Mouse (Mus musculus): Measurements from ENCODE around the gene Prrt1. TPM values are rescaled to one million over a fixed set of nuclear protein-coding genes. Genes with fewer than 3 reads are reported as not detected.

The Prrt1 gene
- polyA plus RNA-seq, 1 experiment from 2014 or later: 0.64 TPM

DNA sequence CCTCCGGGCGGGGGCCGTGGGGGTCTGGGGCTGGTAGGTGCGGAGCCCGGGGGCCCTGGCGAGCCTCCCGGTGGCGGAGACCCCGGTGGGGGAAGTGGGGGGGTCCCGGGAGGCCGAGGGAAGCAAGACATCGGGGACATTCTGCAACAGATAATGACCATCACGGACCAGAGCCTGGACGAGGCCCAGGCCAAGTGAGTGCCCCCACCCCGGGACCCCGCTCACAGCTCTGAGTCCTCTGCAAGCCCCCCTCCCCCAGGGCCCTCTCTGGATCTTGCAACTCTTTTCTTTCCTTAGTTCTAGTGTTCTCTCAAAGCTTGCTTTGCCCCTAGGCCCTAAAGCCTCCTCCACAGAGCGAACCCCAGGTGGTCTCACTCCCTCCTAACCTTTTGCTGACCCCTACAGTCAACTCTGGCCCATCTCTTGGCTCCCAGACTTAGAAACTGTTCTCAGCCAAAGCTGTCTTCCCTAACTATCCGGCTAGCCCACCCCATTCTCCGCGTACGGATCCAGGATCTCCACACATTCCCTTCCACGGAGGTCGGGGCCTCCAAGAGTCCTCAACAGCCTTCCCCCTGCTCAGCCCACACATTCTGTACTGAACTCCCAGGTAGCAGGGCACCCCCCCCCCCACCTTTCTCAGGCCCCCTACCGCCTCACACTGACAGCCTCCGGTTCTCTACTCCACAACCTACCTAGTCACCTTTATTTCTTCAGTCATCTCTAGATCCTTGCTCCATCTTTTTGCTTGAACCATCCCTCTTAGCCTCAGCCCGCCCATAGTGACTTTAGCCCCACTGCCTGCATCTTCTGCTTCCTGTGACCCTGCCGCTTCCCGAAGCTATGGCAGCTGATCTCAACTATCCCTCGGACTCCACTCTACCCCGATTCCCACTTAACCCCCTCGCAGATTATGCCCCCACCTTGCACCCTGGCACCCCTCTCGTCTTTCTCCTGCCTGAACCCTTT, 36.5 kb upstream of the Prrt1 start:
- DNase-seq (ENCODE audit: low spot score) (peak; percentile 51), ATAC-seq (ENCODE audit: low read depth) (peak; percentile 9)
- H3K27ac ChIP-seq (replicated peaks; ENCODE audit: low read depth, low read length): peak overlapping the region; percentile 99
- peak overlapping the region; percentile 67 for H3K4me2 ChIP-seq (ENCODE audit: low read depth, low read length)
- H3K9me3 ChIP-seq (ENCODE audit: control insufficient read depth, low read length): no peaks in the 10 kb centered on the region
- H3K9ac ChIP-seq (ENCODE audit: low read depth, low read length): peak overlapping the region; percentile 98
- peaks cover 30% of the 10 kb centered on the region for H3K36me3 ChIP-seq (ENCODE audit: control insufficient read depth, insufficient read depth, low read length)
- H3K27me3 ChIP-seq (replicated peaks; ENCODE audit: control insufficient read depth, insufficient read depth, low read length): no peaks in the 10 kb centered on the region
- peak overlapping the region; percentile 88 for H3K4me3 ChIP-seq (ENCODE audit: low read depth, low read length)
- peaks cover 49% of the 10 kb centered on the region for H3K4me1 ChIP-seq (ENCODE audit: control insufficient read depth, insufficient read depth, low read length)
- whole genome bisulfite sequencing: 1% methylated on average over 22 of the region's 32 CpGs

GRCm38 (mm10) chr17:34593752-34594525, 35.4 kb upstream of the Prrt1 start:
- Histone ChIP-seq H3K9me3 (ENCODE audit: control insufficient read depth, low read length) (no peaks in the 10 kb centered on the region), H3K27me3 (replicated peaks; ENCODE audit: control insufficient read depth, insufficient read depth, low read length) (no peaks in the 10 kb centered on the region), H3K4me1 (ENCODE audit: control insufficient read depth, insufficient read depth, low read length) (peaks cover 38% of the 10 kb centered on the region), H3K36me3 (ENCODE audit: control insufficient read depth, insufficient read depth, low read length) (peaks cover 30% of the 10 kb centered on the region), H3K4me3 (ENCODE audit: low read depth, low read length) (peak overlapping the region; percentile 88), H3K4me2 (ENCODE audit: low read depth, low read length) (peak overlapping the region; percentile 67), H3K27ac (replicated peaks; ENCODE audit: low read depth, low read length) (peak overlapping the region; percentile 99), H3K9ac (ENCODE audit: low read depth, low read length) (peak overlapping the region; percentile 98)
- 37% methylated on average over 20 of the region's 34 CpGs for WGBS
- DNase-seq (ENCODE audit: low spot score) (peak; percentile 70), ATAC-seq (ENCODE audit: low read depth) (no peak)

GRCm38 (mm10) chr17:34596098-34596497, 33.2 kb upstream of the Prrt1 start:
- Histone ChIP-seq H3K4me2 (ENCODE audit: low read depth, low read length) (no peak overlapping the region), H3K9me3 (ENCODE audit: control insufficient read depth, low read length) (no peaks in the 10 kb centered on the region), H3K36me3 (ENCODE audit: control insufficient read depth, insufficient read depth, low read length) (peaks cover 43% of the 10 kb centered on the region), H3K4me3 (ENCODE audit: low read depth, low read length) (no peak overlapping the region), H3K4me1 (ENCODE audit: control insufficient read depth, insufficient read depth, low read length) (peaks cover 21% of the 10 kb centered on the region), H3K9ac (ENCODE audit: low read depth, low read length) (no peak overlapping the region; the same call in 1 of the 2 replicates), H3K27ac (replicated peaks; ENCODE audit: low read depth, low read length) (no peak overlapping the region), H3K27me3 (replicated peaks; ENCODE audit: control insufficient read depth, insufficient read depth, low read length) (no peaks in the 10 kb centered on the region)
- no peak for DNase-seq (ENCODE audit: low spot score)
- WGBS: 68% methylated on average over 8 of the region's 8 CpGs
- ATAC-seq (ENCODE audit: low read depth): no peak

GRCm38 (mm10) chr17:34597566-34598095, 31.7 kb upstream of the Prrt1 start, which contains the start of gene Ager:
Gene Ager, plus strand, starts transcription at chr17:34597862.
- H3K9me3 ChIP-seq (ENCODE audit: control insufficient read depth, low read length): no peaks in the 10 kb centered on the region
- H3K4me3 ChIP-seq (ENCODE audit: low read depth, low read length): no peak within 1 kb of the TSS
- peaks cover 52% of the 10 kb centered on the region for H3K36me3 ChIP-seq (ENCODE audit: control insufficient read depth, insufficient read depth, low read length)
- ATAC-seq (ENCODE audit: low read depth): no peak
- 22% methylated on average over 5 of the region's 6 CpGs for WGBS
- H3K4me2 ChIP-seq (ENCODE audit: low read depth, low read length): no peak within 1 kb of the TSS
- H3K9ac ChIP-seq (ENCODE audit: low read depth, low read length): peak within 1 kb of the TSS; percentile 27
- H3K4me1 ChIP-seq (ENCODE audit: control insufficient read depth, insufficient read depth, low read length): peaks cover 21% of the 10 kb centered on the region
- no peak within 1 kb of the TSS; the same call in 1 of the 2 replicates for H3K27ac ChIP-seq (replicated peaks; ENCODE audit: low read depth, low read length)
- DNase-seq (ENCODE audit: low spot score): no peak
- H3K27me3 ChIP-seq (replicated peaks; ENCODE audit: control insufficient read depth, insufficient read depth, low read length): no peaks in the 10 kb centered on the region

DNA sequence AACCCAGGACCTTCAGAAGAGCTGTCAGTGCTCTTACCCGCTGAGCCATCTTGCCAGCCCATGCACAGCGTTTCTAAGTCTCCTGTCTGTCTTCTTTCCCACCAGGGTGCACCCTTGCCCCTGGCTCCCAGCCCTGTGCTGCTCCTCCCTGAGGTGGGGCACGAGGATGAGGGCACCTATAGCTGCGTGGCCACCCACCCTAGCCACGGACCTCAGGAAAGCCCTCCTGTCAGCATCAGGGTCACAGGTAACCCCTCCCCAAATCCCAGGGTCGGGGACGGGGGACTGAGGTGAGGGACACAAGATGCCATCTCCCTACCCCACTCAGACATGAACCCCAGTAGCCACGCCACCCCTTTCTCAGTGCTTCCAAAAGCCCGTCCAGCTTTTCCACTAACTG, 29.4 kb upstream of the Prrt1 start:
- Histone ChIP-seq H3K4me2 (ENCODE audit: low read depth, low read length) (no peak overlapping the region), H3K9me3 (ENCODE audit: control insufficient read depth, low read length) (no peaks in the 10 kb centered on the region), H3K4me1 (ENCODE audit: control insufficient read depth, insufficient read depth, low read length) (peaks cover 17% of the 10 kb centered on the region), H3K9ac (ENCODE audit: low read depth, low read length) (no peak overlapping the region), H3K4me3 (ENCODE audit: low read depth, low read length) (no peak overlapping the region), H3K36me3 (ENCODE audit: control insufficient read depth, insufficient read depth, low read length) (peaks cover 42% of the 10 kb centered on the region), H3K27me3 (replicated peaks; ENCODE audit: control insufficient read depth, insufficient read depth, low read length) (no peaks in the 10 kb centered on the region), H3K27ac (replicated peaks; ENCODE audit: low read depth, low read length) (no peak overlapping the region)
- DNase-seq (ENCODE audit: low spot score) (no peak), ATAC-seq (ENCODE audit: low read depth) (no peak)
- WGBS: 73% methylated on average over 9 of the region's 9 CpGs

- Histone ChIP-seq H3K9ac (ENCODE audit: low read depth, low read length) (peak overlapping the region; percentile 76; the same call in 1 of the 2 replicates), H3K4me2 (ENCODE audit: low read depth, low read length) (no peak overlapping the region; the same call in 1 of the 2 replicates), H3K27ac (replicated peaks; ENCODE audit: low read depth, low read length) (no peak overlapping the region), H3K36me3 (ENCODE audit: control insufficient read depth, insufficient read depth, low read length) (peaks cover 24% of the 10 kb centered on the region), H3K4me1 (ENCODE audit: control insufficient read depth, insufficient read depth, low read length) (peaks cover 21% of the 10 kb centered on the region), H3K4me3 (ENCODE audit: low read depth, low read length) (peak overlapping the region; percentile 64; the same call in 1 of the 2 replicates), H3K9me3 (ENCODE audit: control insufficient read depth, low read length) (no peaks in the 10 kb centered on the region), H3K27me3 (replicated peaks; ENCODE audit: control insufficient read depth, insufficient read depth, low read length) (no peaks in the 10 kb centered on the region)
- WGBS: 87% methylated on average over 12 of the region's 12 CpGs
- ATAC-seq (ENCODE audit: low read depth) (no peak), DNase-seq (ENCODE audit: low spot score) (no peak)
Observed at GRCm38 (mm10) chr17:34601796-34602195, 27.5 kb upstream of the Prrt1 start.

GRCm38 (mm10) chr17:34603375-34604060, 25.8 kb upstream of the Prrt1 start, which contains the start of gene Rnf5:
Gene Rnf5, minus strand, starts transcription at chr17:34603690.
- peak within 1 kb of the TSS; percentile 76 for H3K9ac ChIP-seq (ENCODE audit: low read depth, low read length)
- peak; percentile 100 for DNase-seq (ENCODE audit: low spot score)
- ATAC-seq (ENCODE audit: low read depth): peak; percentile 96
- peak within 1 kb of the TSS; percentile 90 for H3K4me2 ChIP-seq (ENCODE audit: low read depth, low read length)
- peak within 1 kb of the TSS; percentile 89 for H3K27ac ChIP-seq (replicated peaks; ENCODE audit: low read depth, low read length)
- H3K4me3 ChIP-seq (ENCODE audit: low read depth, low read length): peak within 1 kb of the TSS; percentile 74
- H3K36me3 ChIP-seq (ENCODE audit: control insufficient read depth, insufficient read depth, low read length): peaks cover 21% of the 10 kb centered on the region
- under 1% methylated on average over 30 of the region's 30 CpGs for WGBS
- no peaks in the 10 kb centered on the region for H3K9me3 ChIP-seq (ENCODE audit: control insufficient read depth, low read length)
- no peaks in the 10 kb centered on the region for H3K27me3 ChIP-seq (replicated peaks; ENCODE audit: control insufficient read depth, insufficient read depth, low read length)
- H3K4me1 ChIP-seq (ENCODE audit: control insufficient read depth, insufficient read depth, low read length): peaks cover 17% of the 10 kb centered on the region

Measured in embryonic facial prominence, embryonic 14.5 days (tissue).